Mouse (Mus musculus) bone marrow, adult 2 months (tissue): ENCODE measurements around the gene Entpd3.

Experiments
- CTCF ChIP-seq: fragments of 200-500 bp; IDR thresholded peaks from 2 replicates; pipeline ENCODE4 v1.5.1; 2011; ENCODE audit warnings: low read length, control low read depth; ENCODE audit not compliant: control insufficient read depth, insufficient read depth
- POLR2A ChIP-seq: fragments of 200-500 bp; IDR thresholded peaks from 2 replicates; pipeline ENCODE4 v1.6.1; 2011; ENCODE audit warnings: low read depth, mild to moderate bottlenecking, control low read depth, low read length, borderline replicate concordance; ENCODE audit not compliant: control insufficient read depth

DNA sequence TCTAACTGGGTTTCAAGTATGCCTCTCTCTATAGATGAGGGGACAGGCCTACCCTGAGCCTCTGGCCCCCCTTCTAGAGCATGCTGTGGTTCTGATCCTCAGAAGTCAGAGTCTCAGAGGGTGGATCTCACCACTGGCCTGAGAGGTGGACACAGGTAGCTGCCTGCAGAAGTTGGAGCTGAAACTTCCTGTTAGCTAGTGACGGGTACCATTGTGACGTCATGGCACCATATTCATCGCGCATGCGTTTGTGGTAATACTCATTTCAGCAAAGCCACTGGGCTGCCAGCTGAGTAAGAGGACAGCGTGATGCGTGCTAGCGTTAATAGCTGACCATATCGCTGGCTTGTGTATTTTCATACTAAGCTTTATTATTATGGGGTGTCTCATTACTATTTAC is 6.9 kb downstream of the Entpd3 start:
- TF ChIP-seq CTCF (no peak), POLR2A (no peak)
